Mouse (Mus musculus) gastrocnemius, postnatal 25 days (tissue): ENCODE results near the gene Sirt5. TPM values are rescaled to one million over a fixed set of nuclear protein-coding genes. Genes with fewer than 3 reads are reported as not detected.
A peak's percentile ranks its signal among the peaks of the same experiment; 100 is the strongest.

Source experiments
- DNase-seq: peaks from one replicate; pipeline ENCODE4 v3.0.0; 2022
- long read RNA-seq, 2 experiments: library from polyadenylated mRNA; stranded (forward); transcript quantifications; one replicate each; pipeline ENCODE4 v2.0.0; 2021
- total RNA-seq, 2 experiments: library from RNA; stranded (reverse); gene quantifications; 1 replicate in 1 of 2; 2 replicates in 1 of 2; pipeline ENCODE4 v1.2.3; 2021

Gene Sirt5
- total RNA-seq, result 10 to 100 TPM; 16.3 to 21.4 TPM
- long read RNA-seq, experiment 1, transcript Sirt5-211 (9 exons, 1,398 nt), result major isoform, 8 of 13 reads
- long read RNA-seq, experiment 1, partial matches to known transcripts, result 3 of 13 reads
- long read RNA-seq, experiment 1, other reads (novel, unspliced or antisense), result 1 of 13 reads
- long read RNA-seq, experiment 2, transcript Sirt5-211 (9 exons, 1,398 nt), result major isoform, 8 of 19 reads
- long read RNA-seq, experiment 2, partial matches to known transcripts, result 3 of 19 reads
- long read RNA-seq, experiment 2, other reads (novel, unspliced or antisense), result 8 of 19 reads

DNA sequence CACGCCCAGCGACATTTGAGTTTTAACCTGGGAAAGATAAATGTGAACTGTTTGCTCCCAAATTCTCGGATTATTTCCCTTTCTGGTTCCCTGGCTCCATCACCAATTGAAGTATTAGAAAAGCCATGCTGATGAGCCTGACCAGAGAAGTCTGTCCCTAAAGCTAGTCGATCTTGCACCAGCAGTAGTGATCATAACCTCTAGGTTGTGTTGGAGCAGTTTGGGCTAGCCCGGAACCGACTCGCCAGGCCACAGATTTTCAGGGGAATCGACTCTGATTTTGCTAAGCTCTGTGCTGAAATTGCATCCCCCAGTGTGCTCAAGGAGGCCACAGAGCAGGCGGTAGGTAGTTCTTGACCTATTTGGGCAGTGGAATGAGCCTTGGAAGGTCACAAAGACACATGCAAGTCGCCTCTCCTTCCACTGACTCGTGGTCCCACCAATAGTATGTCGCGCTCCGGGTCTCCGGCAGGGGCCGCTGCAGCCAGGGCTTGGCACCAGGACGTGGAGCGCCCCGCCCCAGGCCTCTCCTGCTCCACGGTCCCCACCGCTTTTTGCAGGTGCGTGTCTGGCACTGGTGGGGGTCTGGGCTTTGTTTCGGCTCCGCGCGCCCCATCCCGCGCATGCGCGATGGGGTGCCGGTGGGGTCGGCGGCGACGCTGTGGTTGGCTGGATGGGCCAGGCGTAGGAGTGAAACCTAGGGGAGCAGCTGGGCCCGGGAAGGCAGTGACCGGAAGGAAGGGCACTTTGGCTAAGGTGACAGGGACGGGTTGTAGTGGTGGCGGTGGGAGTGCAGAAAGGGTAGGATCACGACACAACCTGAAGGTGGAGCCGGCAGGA lies at the start of gene Sirt5:
TSS of gene Sirt5 (plus strand) at position 512 of the 840 bp plus-strand sequence.
- DNase-seq, result peak; percentile 86

DNA sequence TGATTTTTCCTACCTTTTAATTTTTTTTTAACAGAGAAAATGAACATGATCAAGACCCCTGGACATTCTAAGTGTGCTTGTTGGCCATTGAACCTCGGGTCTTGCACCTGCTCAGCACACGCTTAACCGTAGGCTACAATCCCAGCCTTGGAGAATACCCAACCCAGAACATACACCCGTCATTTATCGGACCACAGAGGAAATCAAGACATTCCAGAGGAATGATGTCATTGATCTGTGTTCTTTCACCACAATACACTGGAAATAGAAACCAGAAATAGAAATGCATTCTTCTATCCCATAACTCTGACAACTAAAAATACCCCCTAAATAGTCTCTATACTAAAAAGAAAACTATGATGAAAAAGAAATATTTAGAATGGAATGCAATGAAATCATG lies 47.9 kb upstream of the Sirt5 start:
- DNase-seq, result no peak

DNA sequence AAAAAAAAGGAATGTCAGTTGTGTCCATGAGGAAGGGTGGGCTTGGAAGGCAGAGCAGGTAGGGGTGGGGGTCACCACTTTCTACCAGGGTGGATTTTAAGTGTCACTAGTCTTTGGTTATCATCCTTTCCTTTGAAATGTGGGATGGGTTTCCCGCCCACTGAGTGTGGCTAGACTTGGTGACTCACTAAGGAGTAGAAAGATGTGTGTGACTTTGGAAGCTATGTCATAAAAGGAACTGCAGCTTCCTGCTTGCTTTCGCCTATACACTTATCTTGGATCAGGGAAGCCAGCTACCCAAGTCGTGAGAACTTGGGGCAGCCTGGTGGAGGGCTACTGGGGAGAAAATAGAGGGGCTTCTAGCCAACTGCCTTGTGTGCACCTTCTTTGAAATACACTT lies 45.9 kb upstream of the Sirt5 start:
- DNase-seq, result no peak

DNA sequence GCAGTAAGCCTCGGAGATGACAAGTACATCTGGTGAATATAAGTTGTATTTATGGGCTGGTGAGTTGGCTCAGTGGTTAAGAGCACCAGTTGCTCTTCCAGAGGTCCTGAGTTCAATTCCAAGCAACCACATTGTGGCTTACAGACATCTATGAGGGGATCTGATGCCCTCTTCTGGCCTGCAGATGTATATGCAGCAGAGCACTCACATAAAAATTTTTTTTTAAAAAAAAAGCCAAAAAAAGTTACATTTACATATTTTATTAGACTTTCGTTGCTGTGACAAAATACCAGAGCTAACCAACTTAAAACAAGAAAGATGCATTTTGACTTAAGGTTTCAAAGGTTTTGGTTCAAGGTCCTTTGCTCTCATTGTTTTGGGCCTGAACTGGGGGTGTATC lies 43.8 kb upstream of the Sirt5 start:
- no peak for DNase-seq

DNA sequence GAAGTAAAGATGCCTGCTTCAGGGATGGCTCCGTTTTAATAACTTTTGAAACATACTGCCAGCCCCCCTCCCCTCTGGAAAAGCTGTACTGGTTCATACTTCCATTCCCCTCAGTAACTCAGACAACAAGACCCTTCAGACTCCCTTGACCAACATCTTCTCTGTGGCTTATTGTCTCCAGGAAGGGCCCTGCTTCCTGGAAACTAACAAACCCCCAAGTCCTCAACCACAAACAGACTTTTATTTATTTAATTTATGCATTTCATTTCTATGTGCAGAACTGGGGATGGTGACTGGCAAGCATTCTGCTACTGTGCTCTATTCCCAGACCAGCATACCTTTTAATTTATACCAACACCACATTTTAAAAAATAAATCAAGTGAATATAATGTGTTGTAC lies 39.9 kb upstream of the Sirt5 start:
- no peak for DNase-seq

DNA sequence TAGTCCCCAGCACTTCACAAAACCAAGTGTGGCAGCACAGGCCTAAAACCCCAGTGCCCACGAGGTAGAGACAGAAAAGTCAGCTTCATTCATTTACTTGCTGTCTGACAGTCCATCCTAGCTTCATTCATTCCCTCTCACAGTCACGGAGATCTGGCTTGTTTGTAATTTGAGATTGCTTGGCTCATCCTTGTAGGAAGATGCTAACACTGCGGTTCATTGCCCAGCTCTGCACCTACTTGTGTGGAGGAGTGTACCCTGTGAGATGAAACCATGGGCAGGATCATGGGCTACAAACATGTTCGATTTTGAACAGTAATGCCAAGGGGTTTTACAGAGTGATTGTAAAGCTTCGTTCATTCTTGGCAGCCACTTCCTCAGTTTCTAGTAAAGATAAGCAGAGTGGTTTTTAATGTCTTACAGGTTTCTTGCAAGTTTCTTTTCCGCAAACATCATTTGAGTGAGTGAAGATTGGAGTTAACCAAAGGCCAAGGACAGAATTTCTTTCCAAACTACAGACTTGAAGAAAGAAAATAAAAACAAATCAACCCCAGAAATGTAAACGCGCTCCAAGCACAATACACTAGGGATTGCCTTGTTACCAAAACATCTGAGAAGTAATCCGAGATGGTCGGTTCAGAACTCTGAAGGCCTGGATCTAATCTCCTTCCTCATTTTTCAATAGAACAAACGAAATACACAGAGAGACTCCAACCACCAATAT lies 33.4 kb upstream of the Sirt5 start:
- no peak for DNase-seq

DNA sequence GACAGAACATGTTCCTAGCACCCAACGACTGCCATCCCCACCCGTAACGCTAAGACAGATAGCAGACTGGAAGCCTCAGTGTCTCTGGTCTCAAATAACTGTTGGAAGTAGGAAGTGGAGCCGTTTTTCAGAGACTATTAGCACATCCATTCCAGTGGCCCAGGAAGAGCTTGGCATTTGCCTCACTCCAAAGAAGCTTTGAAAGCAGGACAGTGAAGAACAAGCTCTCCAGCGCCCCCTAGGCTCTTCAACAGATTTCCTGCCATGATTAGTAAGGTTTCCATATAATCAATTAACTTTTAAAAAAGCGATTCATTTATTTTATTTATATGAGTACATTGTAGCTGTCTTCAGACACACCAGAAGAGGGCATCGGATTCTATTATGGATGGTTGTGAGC lies 32.7 kb upstream of the Sirt5 start:
- DNase-seq, result no peak

DNA sequence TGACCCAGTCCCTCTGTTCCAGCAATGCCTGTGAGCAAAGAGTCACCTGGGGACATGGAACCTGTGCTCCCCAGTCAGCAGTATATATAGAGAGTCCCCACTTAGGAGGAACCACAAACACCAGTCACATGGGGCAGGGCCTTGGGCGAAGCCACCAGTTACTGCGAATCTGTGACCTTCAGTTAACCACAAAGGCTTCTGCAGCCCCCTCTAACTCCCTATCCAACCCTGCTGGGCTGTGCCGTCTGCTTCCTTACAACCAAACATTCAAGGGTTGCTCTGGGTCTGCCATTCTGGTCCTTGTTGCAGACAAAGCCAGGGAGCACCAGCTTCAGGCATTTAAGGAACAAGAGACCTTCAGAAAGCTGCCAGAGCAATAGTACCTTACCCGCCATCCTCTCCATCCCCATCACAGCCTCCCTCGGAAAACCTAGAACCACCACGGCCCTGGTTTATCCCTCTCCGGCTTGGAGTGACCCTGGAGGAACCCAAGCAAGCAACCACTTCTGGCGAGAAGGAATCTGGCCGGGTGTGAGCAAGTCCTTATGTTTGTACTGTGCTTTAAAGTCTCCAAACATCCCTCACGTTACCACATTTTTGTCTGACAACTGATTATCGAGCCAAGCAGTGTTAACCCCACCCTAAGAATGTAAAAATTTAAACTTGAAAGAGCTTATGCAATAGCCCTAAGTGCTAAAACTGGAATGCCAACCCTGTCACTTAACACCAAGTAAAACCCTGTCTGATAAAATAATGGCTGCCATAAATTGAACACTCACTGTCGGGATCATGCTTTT lies 28.7 kb upstream of the Sirt5 start:
- DNase-seq, result no peak

DNA sequence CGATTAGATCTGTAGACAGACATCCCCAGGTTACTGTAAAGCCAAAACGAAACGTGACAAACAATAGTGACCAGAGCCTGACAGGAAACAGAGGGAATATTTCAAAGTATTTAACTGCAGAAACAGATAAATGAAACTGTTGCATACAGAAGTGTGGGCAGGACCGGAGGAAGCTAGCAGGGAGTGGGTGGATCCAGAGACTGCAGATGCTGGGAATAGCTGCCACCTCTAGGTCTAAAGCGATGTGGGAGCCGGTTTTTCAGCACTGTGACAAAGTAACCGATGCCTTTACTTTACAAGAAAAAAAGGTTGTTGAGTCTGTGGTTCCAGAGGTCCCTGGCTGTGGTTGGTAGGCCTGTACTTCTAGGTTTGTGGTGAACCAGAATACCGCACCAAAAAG lies 27.3 kb upstream of the Sirt5 start:
- DNase-seq, result no peak

DNA sequence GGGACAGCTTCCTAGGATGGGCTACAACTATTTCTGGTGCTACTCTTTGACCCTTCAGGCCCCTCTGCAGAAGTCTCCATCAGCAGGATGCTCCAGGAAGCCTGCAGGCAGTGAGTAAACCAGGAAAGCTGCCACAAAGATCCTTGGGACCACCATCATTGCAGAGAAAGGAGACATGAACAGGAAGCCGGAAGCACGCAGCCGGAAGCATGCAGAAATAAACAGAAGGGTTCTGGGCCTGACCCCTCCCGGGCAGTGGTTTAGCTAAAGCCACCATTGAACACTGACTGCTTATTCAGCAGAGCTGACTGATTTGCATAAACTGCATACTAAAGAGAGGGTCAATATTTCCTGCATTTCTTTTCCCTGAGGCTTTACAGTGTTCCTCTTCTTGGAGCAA lies 26.7 kb upstream of the Sirt5 start:
- DNase-seq, result no peak

DNA sequence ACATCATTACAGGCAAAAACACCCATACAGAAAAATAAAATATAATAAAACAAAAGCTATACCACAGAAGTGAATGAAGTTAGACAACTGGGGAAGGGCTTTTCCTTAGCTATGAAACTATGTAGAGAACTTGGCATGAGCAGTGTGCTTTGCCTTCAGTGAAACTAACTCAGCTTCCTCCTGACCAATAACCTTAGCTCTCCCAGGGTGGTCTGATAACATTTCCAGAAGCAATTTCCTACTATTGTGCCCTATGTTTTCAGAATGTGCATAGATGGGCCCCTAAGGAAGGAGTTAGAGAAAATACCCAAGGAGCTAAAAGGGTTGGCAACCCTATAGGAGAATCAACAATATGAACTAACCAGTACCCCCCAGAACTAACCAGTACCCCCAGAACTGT lies 18.5 kb upstream of the Sirt5 start:
- DNase-seq, result no peak

DNA sequence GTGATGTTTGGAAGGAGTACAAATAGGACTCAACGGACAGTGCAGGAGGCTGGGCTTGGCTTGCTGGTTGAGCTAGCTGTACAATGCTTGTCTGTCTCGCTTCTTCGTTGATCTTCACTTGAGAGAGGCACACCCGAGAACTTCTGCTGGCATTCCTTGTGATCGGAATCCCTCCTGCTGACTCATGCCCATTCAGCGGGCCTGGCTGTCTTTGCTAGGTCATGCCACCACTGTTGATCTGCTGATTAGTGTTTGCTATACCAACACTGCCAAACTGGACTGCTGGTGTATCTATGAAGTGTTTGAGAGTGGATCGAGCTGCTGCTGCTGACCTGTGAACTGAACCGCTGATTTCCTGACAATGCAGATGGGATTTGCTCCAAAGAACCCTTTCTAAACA lies 15.9 kb upstream of the Sirt5 start:
- no peak for DNase-seq

DNA sequence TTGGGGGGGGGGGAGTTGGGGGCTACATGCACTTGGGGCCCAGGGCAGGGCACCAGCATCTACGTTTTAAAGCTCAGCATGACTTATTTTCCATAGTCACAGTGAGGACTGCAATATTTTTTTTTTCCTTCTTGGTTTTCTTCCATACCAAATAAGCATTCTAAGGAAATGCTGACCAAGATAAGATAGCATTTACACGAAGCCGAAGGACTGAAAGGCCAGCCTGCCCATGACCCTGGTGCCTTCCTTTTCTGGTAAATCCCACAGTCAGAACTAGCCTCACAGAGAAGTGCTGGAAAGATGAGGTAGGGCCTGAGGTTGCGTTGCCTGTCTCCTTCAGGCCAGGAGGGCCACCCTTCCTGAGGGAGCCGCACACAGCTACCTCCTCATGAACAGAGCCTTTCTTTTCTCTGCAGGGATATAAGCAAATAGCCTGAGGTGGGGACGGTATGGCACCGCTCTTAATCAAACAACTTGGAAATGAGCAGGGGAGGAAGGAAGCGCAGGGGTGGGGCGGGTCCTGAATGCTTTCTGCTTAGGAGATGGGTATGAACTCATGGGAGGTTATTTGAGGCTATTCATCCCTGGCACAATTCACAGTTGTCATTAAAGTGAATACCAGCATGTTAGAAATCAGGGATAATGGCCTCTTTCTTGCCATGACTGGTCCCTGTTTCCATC lies 14.7 kb upstream of the Sirt5 start:
- DNase-seq, result no peak

DNA sequence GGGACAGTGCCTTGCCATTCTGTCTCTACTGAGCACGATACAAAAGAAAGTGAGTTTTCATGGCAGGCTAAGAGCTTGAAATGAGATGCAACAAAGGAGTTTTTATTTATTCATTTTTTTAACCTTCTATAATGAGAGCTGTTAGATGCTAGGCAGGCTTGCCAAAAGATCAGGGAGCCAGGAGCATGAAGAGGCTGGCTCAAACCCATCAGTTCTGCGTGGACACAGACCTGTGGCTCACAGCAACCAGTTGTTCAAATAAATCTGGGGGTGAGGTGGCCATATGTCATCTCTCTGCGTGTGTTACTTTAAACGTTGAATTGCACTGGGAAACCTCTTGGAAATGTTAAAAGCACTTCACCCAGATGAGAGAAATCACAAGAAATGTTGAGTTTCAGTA lies 11.9 kb upstream of the Sirt5 start:
- DNase-seq, result no peak

DNA sequence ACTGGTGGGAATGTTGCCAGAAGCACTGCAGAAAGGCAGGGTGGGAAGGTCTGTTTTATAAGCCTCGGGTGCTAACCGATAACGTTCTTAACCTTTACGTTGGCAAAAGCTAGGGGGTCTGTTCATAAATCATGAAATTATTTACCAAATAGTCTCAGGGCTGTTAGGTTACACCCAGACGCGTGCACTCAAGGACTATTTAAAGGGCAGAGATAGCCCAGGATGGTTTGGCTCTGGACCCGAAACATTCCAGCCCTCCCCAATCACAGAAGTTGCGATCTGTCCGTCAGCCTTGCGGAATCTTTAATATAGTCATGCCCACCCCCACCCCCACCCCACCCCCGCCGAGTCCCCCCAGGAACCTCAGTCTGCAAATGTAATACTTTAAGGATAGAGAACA lies 10.9 kb upstream of the Sirt5 start:
- DNase-seq, result no peak

DNA sequence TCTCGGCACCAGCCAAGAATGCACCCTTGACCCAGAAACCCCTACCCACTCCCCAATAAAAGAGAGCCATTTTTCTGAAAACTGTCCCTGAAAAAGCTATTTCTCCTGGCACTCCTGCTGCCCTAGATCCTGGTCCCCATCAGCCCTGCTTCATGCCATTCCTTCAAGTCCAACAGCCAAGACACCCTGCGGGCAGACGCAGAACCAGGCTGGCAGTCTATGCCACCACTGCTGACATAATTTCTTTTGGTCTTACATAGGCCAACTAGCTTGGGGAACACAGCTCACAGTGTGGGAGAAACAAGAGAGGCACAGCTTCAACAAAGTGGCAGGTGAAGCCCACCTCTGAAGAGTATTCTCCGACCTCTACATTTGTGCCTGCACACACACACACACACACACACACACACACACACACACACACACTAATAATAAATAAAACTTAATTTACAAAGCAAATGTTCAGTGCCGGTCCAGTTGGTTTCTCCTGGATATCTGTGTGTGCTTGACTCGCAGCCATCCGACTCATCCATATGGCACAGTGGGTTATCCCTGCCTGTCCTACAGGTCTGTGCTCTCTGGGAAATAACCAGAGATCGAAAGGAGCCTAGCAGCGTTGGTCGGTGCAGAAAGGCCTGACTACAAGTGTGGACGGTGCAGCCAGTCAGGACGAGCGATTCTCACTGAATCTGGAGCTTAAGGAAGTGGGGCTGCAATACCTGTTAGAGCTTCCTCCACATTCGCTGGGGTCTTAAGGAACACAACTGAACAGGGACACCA lies 8.8 kb upstream of the Sirt5 start:
- no peak for DNase-seq

DNA sequence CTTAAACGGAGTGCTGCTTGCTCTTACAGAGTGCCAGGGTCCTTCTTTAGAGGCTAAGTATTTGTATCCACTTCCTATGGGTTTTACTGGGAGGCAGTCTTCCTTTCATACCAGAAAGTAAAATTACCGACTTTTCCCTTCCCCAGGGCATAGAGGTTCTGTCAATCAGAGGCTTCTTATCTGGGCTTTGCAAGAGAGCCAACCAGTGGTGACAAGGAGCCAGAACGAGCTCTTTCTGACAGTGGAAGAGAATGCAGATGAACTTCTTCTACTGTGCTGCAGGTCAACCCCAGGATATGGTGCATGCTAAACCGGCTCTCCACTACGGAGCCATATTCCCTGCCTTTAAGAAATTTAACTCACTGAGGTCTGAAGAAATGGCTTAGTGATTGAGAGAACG lies 4.8 kb upstream of the Sirt5 start:
- no peak for DNase-seq

DNA sequence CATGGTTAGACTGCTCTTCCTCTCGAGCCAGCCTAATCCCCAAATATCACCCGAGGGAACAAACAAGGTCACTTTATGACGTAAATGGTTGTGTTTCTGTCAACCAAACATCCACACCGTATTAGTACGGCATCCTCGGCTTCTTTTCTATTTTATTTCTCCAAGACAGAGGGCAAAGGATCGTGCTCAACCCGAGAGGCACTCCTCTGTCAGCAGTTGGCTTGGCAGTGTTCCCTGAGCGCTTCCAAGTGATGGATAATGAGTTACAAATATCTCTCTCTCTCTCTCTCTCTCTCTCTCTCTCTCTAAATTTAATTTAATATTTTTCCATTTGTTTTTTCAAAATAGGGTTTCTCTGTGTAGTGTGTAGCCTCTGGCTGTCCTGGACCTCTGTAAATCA lies 2.9 kb upstream of the Sirt5 start:
- no peak for DNase-seq

DNA sequence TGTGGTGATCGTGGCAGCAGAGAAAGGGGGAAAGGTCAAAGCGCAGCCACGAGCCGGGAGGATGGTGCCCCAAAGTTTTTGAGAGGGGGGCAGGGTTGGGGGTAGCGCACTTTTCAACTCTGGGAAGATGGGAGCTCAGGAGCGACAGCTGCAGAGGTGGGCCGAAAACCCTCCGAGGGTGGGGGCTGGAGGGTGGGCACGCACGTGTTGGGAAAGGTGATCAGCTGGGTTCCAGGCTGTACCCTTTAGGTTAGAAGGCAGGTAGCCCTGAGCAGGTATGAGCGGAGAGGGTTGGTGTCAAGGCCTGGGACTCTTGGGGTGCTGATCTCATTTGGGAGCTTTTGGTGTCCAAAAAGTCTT lies 509 bp downstream of the Sirt5 start:
- DNase-seq, result no peak

DNA sequence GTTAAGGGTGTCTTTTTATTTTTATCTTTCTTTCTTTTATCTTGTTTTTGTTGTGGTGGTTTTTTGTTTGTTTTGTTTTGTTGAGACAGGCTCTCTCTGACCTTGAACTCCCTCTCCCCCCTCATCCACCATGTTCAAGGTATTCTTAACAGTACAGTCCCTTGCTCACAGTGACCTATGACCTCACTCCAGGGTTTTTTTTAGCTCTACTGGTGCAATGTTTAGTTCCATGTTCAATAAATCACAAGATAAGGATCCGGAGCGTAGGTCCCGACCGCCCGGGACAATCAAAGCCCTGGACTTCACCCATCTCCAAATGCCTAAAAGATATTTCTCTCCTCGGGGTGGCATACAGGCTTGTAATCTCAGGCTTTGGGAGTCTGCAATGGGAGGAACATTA lies 4.8 kb downstream of the Sirt5 start:
- DNase-seq, result no peak

DNA sequence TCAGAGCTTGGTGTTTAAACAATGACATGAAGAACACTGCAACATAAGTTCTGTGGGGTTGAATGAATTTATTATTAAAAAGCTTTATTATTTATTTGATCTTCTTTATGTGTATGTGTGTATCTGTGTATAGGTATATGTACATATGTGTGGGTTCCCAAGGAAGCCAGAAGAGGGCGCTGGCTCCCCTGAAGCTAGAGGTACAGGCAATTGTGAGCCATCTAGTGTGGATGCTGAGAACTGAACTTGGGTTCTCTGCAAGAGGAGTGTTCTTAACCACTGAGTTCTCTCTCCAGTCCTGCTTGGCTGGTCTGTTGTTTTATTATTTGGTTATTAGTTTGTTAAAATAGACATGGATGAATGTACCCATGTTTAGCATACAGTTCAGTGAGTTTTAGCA lies 7.6 kb downstream of the Sirt5 start:
- no peak for DNase-seq
